Mouse (Mus musculus): ENCODE data around the gene Acot13.

DNA sequence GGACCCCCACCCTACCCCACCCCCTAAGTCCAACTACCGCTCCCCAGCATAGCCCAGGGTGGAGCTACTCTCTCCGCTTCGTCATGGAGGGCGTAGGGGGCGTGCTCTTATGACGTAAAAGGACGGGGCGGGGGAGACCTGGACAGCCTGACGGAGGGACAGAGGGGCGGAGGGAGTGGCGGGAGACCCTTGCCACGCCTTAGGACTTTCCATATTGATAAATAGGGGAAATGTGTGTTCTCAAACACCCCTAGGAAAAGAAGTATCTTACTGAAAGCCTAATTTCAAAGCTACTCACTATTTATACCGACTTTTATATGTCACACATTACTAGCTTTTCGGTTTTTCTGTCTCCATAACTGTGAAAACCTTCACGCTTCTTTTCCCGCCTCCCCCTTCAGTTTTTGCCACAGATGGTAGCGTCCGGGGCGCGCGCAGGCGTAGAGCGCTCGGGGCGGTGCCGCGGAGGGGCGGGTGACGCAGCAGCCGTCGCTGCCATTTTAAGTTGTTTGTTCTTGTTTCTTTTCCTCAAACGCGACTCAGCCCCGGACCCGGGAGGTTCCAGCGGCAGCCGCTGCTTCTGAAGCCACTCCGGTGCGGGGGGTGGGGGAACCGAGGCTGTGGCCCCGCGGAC is 30.5 kb downstream of the Acot13 start:
- TF ChIP-seq CTCF (IDR thresholded peaks at IDR 0.05; ENCODE audit: extremely low read depth, insufficient read length, insufficient replicate concordance, low read depth, low read length) (no peak), POLR2A (IDR thresholded peaks at IDR 0.05; ENCODE audit: low read depth, low read length) (peak; percentile 99)
